Mouse (Mus musculus) hindbrain, embryonic 12.5 days (tissue): ENCODE measurements around the gene Dpep2nb. TPM values are rescaled to one million over a fixed set of nuclear protein-coding genes. Genes with fewer than 3 reads are reported as not detected.

Source experiments
- microRNA-seq: library from miRNA; unstranded; fragments of <30 nt; microRNA quantifications from one replicate; pipeline ENCODE4, GENCODE M21; 2017
- polyA plus RNA-seq: library from polyadenylated mRNA; unstranded; fragments of >200 nt; fragmentation: Nextera tagmentation; extraction: Ambion mirVana; gene quantifications from 2 replicates; pipeline ENCODE4 v1.2.1, GENCODE M21; 2016

Gene Dpep2nb
- polyA plus RNA-seq, 1 experiment from 2014 or later, result not detected

Small RNA genes within 50 kb of the gene (microRNA-seq; reads per million reads assigned to microRNA genes)
- gene Mir7074, result not detected

Other genes starting within 250 kb of the Dpep2nb start
- gene Gfod2, start 247.3 kb downstream of the Dpep2nb start, polyA plus RNA-seq, result 63.8 and 68.1 TPM in 2 replicates
- gene Ranbp10, start 178.6 kb downstream of the Dpep2nb start, polyA plus RNA-seq, result 12.8 and 14.6 TPM in 2 replicates
- gene Tsnaxip1, start 178.2 kb downstream of the Dpep2nb start, polyA plus RNA-seq, result 0.84 and 1.5 TPM in 2 replicates
- gene Cenpt, start 152.7 kb downstream of the Dpep2nb start, polyA plus RNA-seq, result 63.8 and 64.5 TPM in 2 replicates
- 74.3 and 77.8 TPM in 2 replicates for gene Thap11, start 150.8 kb downstream of the Dpep2nb start, polyA plus RNA-seq
- gene Nutf2, start 145.4 kb downstream of the Dpep2nb start, polyA plus RNA-seq, result 241 and 248 TPM in 2 replicates
- gene Edc4, start 125.1 kb downstream of the Dpep2nb start, polyA plus RNA-seq, result 69.3 and 72.1 TPM in 2 replicates
- gene Nrn1l, start 112.4 kb downstream of the Dpep2nb start, polyA plus RNA-seq, result 0.56 and 0.63 TPM in 2 replicates
- 22.4 and 28.7 TPM in 2 replicates for gene Pskh1, start 105.5 kb downstream of the Dpep2nb start, polyA plus RNA-seq
- 2.6 and 2.7 TPM in 2 replicates for gene Ctrl, start 72.1 kb downstream of the Dpep2nb start, polyA plus RNA-seq
- gene Psmb10, start 67.5 kb downstream of the Dpep2nb start, polyA plus RNA-seq, result 27.3 and 30.2 TPM in 2 replicates
- 0.57 and 0.79 TPM in 2 replicates for gene Lcat, start 62.6 kb downstream of the Dpep2nb start, polyA plus RNA-seq
- gene Slc12a4, start 39.9 kb downstream of the Dpep2nb start, polyA plus RNA-seq, result 19.5 TPM in 2 replicates
- gene Dpep3, start 26.5 kb downstream of the Dpep2nb start, polyA plus RNA-seq, result not detected in 2 replicates
- gene Dus2, start 14.6 kb downstream of the Dpep2nb start, polyA plus RNA-seq, result 16.3 and 20.7 TPM in 2 replicates
- 18.4 and 19.9 TPM in 2 replicates for gene Ddx28, start 5.9 kb upstream of the Dpep2nb start, polyA plus RNA-seq
- gene Nfatc3, start 52.9 kb upstream of the Dpep2nb start, polyA plus RNA-seq, result 5.7 and 6.7 TPM in 2 replicates
- gene Esrp2, start 131.0 kb upstream of the Dpep2nb start, polyA plus RNA-seq, result 2.6 and 2.9 TPM in 2 replicates
- 18.2 and 20.1 TPM in 2 replicates for gene Pla2g15, start 144.4 kb upstream of the Dpep2nb start, polyA plus RNA-seq
- 55.8 and 60.8 TPM in 2 replicates for gene Slc7a6, start 162.9 kb upstream of the Dpep2nb start, polyA plus RNA-seq
- 37.2 and 38.5 TPM in 2 replicates for gene Slc7a6os, start 205.0 kb upstream of the Dpep2nb start, polyA plus RNA-seq
- gene Prmt7, start 205.0 kb upstream of the Dpep2nb start, polyA plus RNA-seq, result 50.9 and 53.0 TPM in 2 replicates